Mouse (Mus musculus) B cell, adult 67 days (primary cell): ENCODE measurements around the gene Pramef6. TPM values are rescaled to one million over a fixed set of nuclear protein-coding genes. Genes with fewer than 3 reads are reported as not detected.

ENCODE experiments used
- total RNA-seq, 2 experiments: library from RNA; stranded (reverse); gene quantifications; 4 replicates each; pipeline ENCODE4 v1.2.4; 2023

Pramef6 gene
- total RNA-seq = not detected

DNA sequence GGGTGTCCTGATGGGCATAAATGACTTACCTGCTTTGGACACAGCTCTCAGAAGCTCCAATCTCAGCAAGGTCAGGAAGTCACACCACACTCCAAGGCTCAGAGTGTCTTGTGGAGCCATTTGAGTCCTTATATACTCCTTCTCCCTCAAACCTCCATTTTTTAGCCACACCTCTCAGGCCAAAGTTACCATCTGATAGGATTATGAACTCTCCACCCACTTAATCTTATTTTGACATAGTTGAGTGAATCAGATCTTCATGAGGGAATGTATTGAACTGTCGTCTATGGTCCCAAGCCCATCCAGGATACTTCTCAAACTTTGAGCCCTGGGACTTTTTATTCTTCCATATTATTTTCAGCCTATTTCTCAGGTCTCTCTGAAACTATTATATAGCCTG lies at the start of gene Pramef6:
TSS of gene Pramef6 (minus strand) at position 101 of the 400 bp plus-strand sequence.

DNA sequence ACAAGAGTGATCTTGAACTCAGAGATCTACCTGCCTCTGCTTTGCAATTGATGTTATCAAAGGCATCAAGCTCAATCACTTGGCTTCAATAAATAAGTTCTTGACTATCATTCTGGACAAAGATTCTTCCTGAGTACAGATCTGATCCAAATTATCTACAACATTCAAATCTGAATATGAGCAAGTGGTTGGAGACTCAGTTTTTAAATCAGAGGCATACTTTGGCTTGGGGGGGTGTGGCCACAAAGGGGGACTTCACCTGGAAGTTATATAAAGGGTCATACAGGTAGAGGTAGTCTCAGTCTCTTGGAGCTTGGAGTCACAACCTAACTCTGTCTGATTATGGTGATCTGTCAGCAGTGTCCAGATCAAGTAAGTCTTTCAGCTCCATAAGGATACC lies 54.0 kb downstream of the Pramef6 start, which contains the start of gene Gm13103:
TSS of gene Gm13103 (plus strand) at position 301 of the 400 bp plus-strand sequence.

Other genes with a start within 250 kb of the Pramef6 start
- gene Gm13088, start 243.1 kb downstream of the Pramef6 start, total RNA-seq = not detected
- not detected for gene Gm13089, start 197.7 kb downstream of the Pramef6 start, total RNA-seq
- not detected for gene Gm13078, start 180.9 kb downstream of the Pramef6 start, total RNA-seq
- not detected for gene Gm13023, start 111.0 kb downstream of the Pramef6 start, total RNA-seq
- gene Gm13084, start 84.3 kb downstream of the Pramef6 start, total RNA-seq = not detected
- not detected for gene Gm13103, start 53.9 kb downstream of the Pramef6 start, total RNA-seq
- gene Pramef25, start 50.6 kb upstream of the Pramef6 start, total RNA-seq = not detected
- not detected for gene Gm13101, start 66.6 kb upstream of the Pramef6 start, total RNA-seq
- not detected for gene Pramef17, start 94.0 kb upstream of the Pramef6 start, total RNA-seq
- gene Pramel4, start 158.7 kb upstream of the Pramef6 start, total RNA-seq = not detected
- gene Gm13102, start 206.1 kb upstream of the Pramef6 start, total RNA-seq = not detected